Mouse (Mus musculus) midbrain, postnatal 0 days (tissue): Measurements from ENCODE around the gene Coa4. TPM values are rescaled to one million over a fixed set of nuclear protein-coding genes. Genes with fewer than 3 reads are reported as not detected.

Experiments used
- ATAC-seq: fragments of 200-750 bp; cut with Nextera tagmentation; 2 replicates; pipeline ENCODE4 v1.8.0; 2017; ENCODE audit warnings: moderate number of reproducible peaks, mild to moderate bottlenecking, moderate TSS enrichment, moderate library complexity; ENCODE audit not compliant: low FRiP score
- DNase-seq: peaks from one replicate; pipeline ENCODE4 v3.0.0-alpha.2; 2015; ENCODE audit warnings: low spot score
- H3K27ac ChIP-seq: fragments of 300-500 bp; sonication (generic); 2 replicates; pipeline ENCODE4 v1.5.1; 2014; ENCODE audit warnings: low read depth, mild to moderate bottlenecking, low read length, mixed read lengths
- H3K27me3 ChIP-seq: fragments of 300-500 bp; sonication (generic); 2 replicates; pipeline ENCODE4 v1.6.1; 2014; ENCODE audit warnings: low read length, control low read depth, mixed read lengths; ENCODE audit not compliant: insufficient read depth
- H3K36me3 ChIP-seq: fragments of 300-500 bp; sonication (generic); 2 replicates; pipeline ENCODE4 v1.6.1; 2014; ENCODE audit warnings: low read length, control low read depth, mixed read lengths; ENCODE audit not compliant: insufficient read depth
- H3K4me1 ChIP-seq: fragments of 300-500 bp; sonication (generic); 2 replicates; pipeline ENCODE4 v1.6.1; 2014; ENCODE audit warnings: mild to moderate bottlenecking, control low read depth, antibody characterized with exemption, low read length, mixed read lengths; ENCODE audit not compliant: insufficient read depth
- H3K4me2 ChIP-seq: fragments of 300-500 bp; sonication (generic); 2 replicates; pipeline ENCODE4 v1.6.1; 2014; ENCODE audit warnings: low read depth, mild to moderate bottlenecking, low read length, mixed read lengths; ENCODE audit not compliant: poor library complexity, severe bottlenecking
- H3K4me3 ChIP-seq: fragments of 300-500 bp; sonication (generic); 2 replicates; pipeline ENCODE4 v1.5.1; 2014; ENCODE audit warnings: low read depth, mild to moderate bottlenecking, low read length, moderate library complexity
- H3K9ac ChIP-seq: fragments of 300-500 bp; sonication (generic); replicated peaks from 2 replicates; pipeline ENCODE4 v1.6.1; 2014; ENCODE audit warnings: mild to moderate bottlenecking, low read length, moderate library complexity, mixed read lengths; ENCODE audit not compliant: poor library complexity, severe bottlenecking
- H3K9me3 ChIP-seq: fragments of 300-500 bp; sonication (generic); 2 replicates; pipeline ENCODE4 v1.6.1; 2016; ENCODE audit warnings: low read length, control low read depth
- CTCF ChIP-seq: IDR thresholded peaks from 2 replicates; pipeline ENCODE4 v1.5.1; 2016; ENCODE audit warnings: antibody characterized with exemption, mild to moderate bottlenecking
- WGBS: fragments of 180-500 bp; shearing (Covaris S2); extraction: QIAGEN DNeasy Blood & Tissue Kit; methylation state at CpG from one replicate; pipeline ENCODE4 v1.1.7; 2014; 5-methylcytosine and 5-hydroxymethylcytosine counted together
- polyA plus RNA-seq: library from polyadenylated mRNA; unstranded; fragments of >200 nt; fragmentation: Nextera tagmentation; extraction: Ambion mirVana; gene quantifications from 2 replicates; pipeline ENCODE4 v1.2.1, GENCODE M21; 2015
- total RNA-seq: library from RNA; depleted of rRNA; stranded (reverse); fragments of >200 nt; gene quantifications from 2 replicates; pipeline ENCODE4 v1.2.3, GENCODE M21; 2014; rRNA removed

Coa4 gene
- total and polyA plus RNA-seq, 2 experiments from 2014 or later, result 3.9 to 6.5 TPM

DNA sequence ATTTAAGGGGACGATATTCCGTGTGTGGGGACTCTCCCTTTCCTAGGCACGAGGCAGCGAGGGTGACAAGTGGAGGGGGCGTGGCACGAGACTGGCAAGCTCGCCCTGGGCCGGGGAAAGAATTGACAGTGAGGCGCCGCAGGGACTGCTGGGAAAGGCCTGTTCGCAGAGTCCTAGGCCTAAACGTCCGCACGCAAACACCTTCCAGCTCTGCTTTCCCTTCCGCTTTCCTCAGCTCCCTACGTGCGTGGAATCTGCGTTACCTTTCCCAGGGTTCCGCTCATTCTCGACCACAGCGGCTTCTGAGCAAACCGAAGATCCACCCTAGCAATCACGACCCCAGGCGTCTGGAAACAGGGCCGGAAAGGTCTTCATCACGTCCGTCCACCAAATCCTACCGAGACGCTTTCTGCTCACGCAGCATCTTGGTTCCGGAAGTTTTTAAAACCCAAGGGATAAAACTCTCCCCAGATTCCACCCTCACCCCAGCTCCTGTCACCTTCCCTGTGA lies 45.9 kb downstream of the Coa4 start:
- peak overlapping the region; percentile 74 for H3K9ac ChIP-seq
- TF ChIP-seq CTCF, result peak; percentile 2; the same call in 1 of the 2 replicates
- peak; percentile 93 for ATAC-seq
- H3K36me3 ChIP-seq, result no peaks in the 10 kb centered on the region
- H3K27ac ChIP-seq, result peak overlapping the region; percentile 92
- peak; percentile 94 for DNase-seq
- H3K27me3 ChIP-seq, result no peaks in the 10 kb centered on the region
- no peaks in the 10 kb centered on the region for H3K9me3 ChIP-seq
- peak overlapping the region; percentile 55 for H3K4me2 ChIP-seq
- H3K4me3 ChIP-seq, result peak overlapping the region; percentile 43
- WGBS, result under 1% methylated on average over 31 of the region's 31 CpGs
- H3K4me1 ChIP-seq, result no peaks in the 10 kb centered on the region

DNA sequence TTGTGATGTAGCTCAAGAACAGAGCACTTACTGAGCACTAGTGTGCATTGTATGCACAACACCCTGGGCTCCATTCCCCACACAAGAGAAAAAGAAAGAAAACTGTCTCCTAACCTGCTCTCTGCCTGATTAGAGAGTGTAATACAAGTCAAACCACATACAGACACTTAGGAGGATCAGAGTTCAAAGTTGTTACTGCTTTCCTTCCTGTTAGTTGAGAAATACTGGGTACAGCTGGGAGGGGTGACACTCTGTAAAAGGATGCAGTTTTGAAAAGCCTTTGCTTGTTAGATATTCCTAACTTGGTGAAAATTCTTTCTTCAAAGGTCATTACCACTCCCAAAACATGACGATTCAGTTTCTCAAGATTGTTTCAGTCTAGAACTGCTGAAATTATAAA lies 52.9 kb downstream of the Coa4 start:
- no peak for TF ChIP-seq CTCF
- no peak overlapping the region for H3K27ac ChIP-seq
- 56% methylated on average over 1 of the region's 1 CpGs for WGBS

More for the DNA sequence above, 52.9 kb downstream of the Coa4 start:
- ATAC-seq (no peak), DNase-seq (no peak)
- H3K9ac ChIP-seq, result no peak overlapping the region
- H3K4me1 ChIP-seq, result no peaks in the 10 kb centered on the region
- H3K9me3 ChIP-seq, result no peaks in the 10 kb centered on the region
- no peak overlapping the region for H3K4me3 ChIP-seq
- no peaks in the 10 kb centered on the region for H3K27me3 ChIP-seq
- no peaks in the 10 kb centered on the region for H3K36me3 ChIP-seq
- 0 out of 2 replicates have a peak overlapping the region, but pooled peaks have one; percentile 20 for H3K4me2 ChIP-seq

Other genes with a start within 250 kb of the Coa4 start
- gene C2cd3, start 164.8 kb upstream of the Coa4 start, total RNA-seq, result 22.2 and 26.6 TPM in 2 replicates
- gene C2cd3, start 164.8 kb upstream of the Coa4 start, polyA plus RNA-seq, result 8.1 and 8.5 TPM in 2 replicates
- gene Ppme1, start 164.8 kb upstream of the Coa4 start, total RNA-seq, result 159 and 172 TPM in 2 replicates
- 149 and 161 TPM in 2 replicates for gene Ppme1, start 164.8 kb upstream of the Coa4 start, polyA plus RNA-seq
- gene Ucp3, start 64.1 kb upstream of the Coa4 start, total RNA-seq, result not detected in 2 replicates
- gene Ucp3, start 64.1 kb upstream of the Coa4 start, polyA plus RNA-seq, result 0.06 and 0.16 TPM in 2 replicates
- 93.0 and 118 TPM in 2 replicates for gene Ucp2, start 43.7 kb upstream of the Coa4 start, total RNA-seq
- 99.5 and 99.9 TPM in 2 replicates for gene Ucp2, start 43.7 kb upstream of the Coa4 start, polyA plus RNA-seq
- gene Dnajb13, start 22.1 kb upstream of the Coa4 start, total RNA-seq, result 4.1 and 4.3 TPM in 2 replicates
- 2.9 and 3.2 TPM in 2 replicates for gene Dnajb13, start 22.1 kb upstream of the Coa4 start, polyA plus RNA-seq
- 289 and 352 TPM in 2 replicates for gene Rab6a, start 70.3 kb downstream of the Coa4 start, total RNA-seq
- gene Rab6a, start 70.3 kb downstream of the Coa4 start, polyA plus RNA-seq, result 340 and 363 TPM in 2 replicates
- 33.9 and 47.8 TPM in 2 replicates for gene Mrpl48, start 71.2 kb downstream of the Coa4 start, total RNA-seq
- gene Mrpl48, start 71.2 kb downstream of the Coa4 start, polyA plus RNA-seq, result 89.8 and 91.5 TPM in 2 replicates
- gene Plekhb1, start 125.3 kb downstream of the Coa4 start, total RNA-seq, result 25.4 and 46.1 TPM in 2 replicates
- gene Plekhb1, start 125.3 kb downstream of the Coa4 start, polyA plus RNA-seq, result 25.4 and 29.9 TPM in 2 replicates
- gene Fam168a, start 169.6 kb downstream of the Coa4 start, total RNA-seq, result 150 and 163 TPM in 2 replicates
- gene Fam168a, start 169.6 kb downstream of the Coa4 start, polyA plus RNA-seq, result 105 and 106 TPM in 2 replicates